Mouse (Mus musculus): ENCODE data around the gene Ciz1. TPM values are rescaled to one million over a fixed set of nuclear protein-coding genes. Genes with fewer than 3 reads are reported as not detected.
A peak's percentile ranks its signal among the peaks of the same experiment; 100 is the strongest.

Gene Ciz1
- polyA plus RNA-seq, 1 experiment from 2014 or later: 50.6 TPM

GRCm38 (mm10) chr2:32389157-32389556 is 37.0 kb downstream of the Ciz1 start:
- Histone ChIP-seq H3K27me3 (peaks cover 2% of the 10 kb centered on the region; the same call in 1 of the 2 replicates), H3K9ac (no peak overlapping the region), H3K4me2 (replicated peaks) (no peak overlapping the region), H3K27ac (no peak overlapping the region), H3K4me3 (no peak overlapping the region), H3K9me3 (no peaks in the 10 kb centered on the region), H3K36me3 (no peaks in the 10 kb centered on the region), H3K4me1 (no peaks in the 10 kb centered on the region)
- WGBS: 83% methylated on average over 2 of the region's 2 CpGs
- no peak for ATAC-seq (ENCODE audit: insufficient number of reproducible peaks, insufficient read depth, low FRiP score, low TSS enrichment)

- Histone ChIP-seq H3K4me3 (no peak overlapping the region), H3K27me3 (no peaks in the 10 kb centered on the region), H3K4me1 (no peaks in the 10 kb centered on the region), H3K9ac (no peak overlapping the region), H3K27ac (no peak overlapping the region), H3K36me3 (no peaks in the 10 kb centered on the region), H3K9me3 (no peaks in the 10 kb centered on the region), H3K4me2 (replicated peaks) (no peak overlapping the region)
- ATAC-seq (ENCODE audit: insufficient number of reproducible peaks, insufficient read depth, low FRiP score, low TSS enrichment): no peak
- WGBS: 65% methylated on average over 8 of the region's 8 CpGs
These were observed 38.7 kb downstream of the Ciz1 start for GRCm38 (mm10) chr2:32390871-32391270.

GRCm38 (mm10) chr2:32392063-32392462 is 39.9 kb downstream of the Ciz1 start:
- Histone ChIP-seq H3K4me1 (peaks cover 4% of the 10 kb centered on the region), H3K27ac (no peak overlapping the region), H3K36me3 (no peaks in the 10 kb centered on the region), H3K4me3 (no peak overlapping the region), H3K27me3 (no peaks in the 10 kb centered on the region), H3K9me3 (no peaks in the 10 kb centered on the region), H3K9ac (no peak overlapping the region), H3K4me2 (replicated peaks) (no peak overlapping the region)
- 84% methylated on average over 5 of the region's 5 CpGs for WGBS
- ATAC-seq (ENCODE audit: insufficient number of reproducible peaks, insufficient read depth, low FRiP score, low TSS enrichment): no peak

GRCm38 (mm10) chr2:32394973-32395372 is 42.8 kb downstream of the Ciz1 start:
- Histone ChIP-seq H3K4me1 (peaks cover 11% of the 10 kb centered on the region), H3K9me3 (no peaks in the 10 kb centered on the region), H3K27ac (peak overlapping the region; percentile 86), H3K4me3 (peak overlapping the region; percentile 95), H3K36me3 (peaks cover 9% of the 10 kb centered on the region), H3K9ac (peak overlapping the region; percentile 85), H3K4me2 (replicated peaks) (peak overlapping the region; percentile 74), H3K27me3 (no peaks in the 10 kb centered on the region)
- ATAC-seq (ENCODE audit: insufficient number of reproducible peaks, insufficient read depth, low FRiP score, low TSS enrichment): no peak; the same call in 1 of the 2 replicates
- WGBS: 4% methylated on average over 8 of the region's 8 CpGs

GRCm38 (mm10) chr2:32395484-32395945 is 43.4 kb downstream of the Ciz1 start, which contains the start of gene Ptges2:
Ptges2 (plus strand) TSS chr2:32395896.
- no peaks in the 10 kb centered on the region for H3K9me3 ChIP-seq
- H3K4me3 ChIP-seq: peak within 1 kb of the TSS; percentile 95
- peak within 1 kb of the TSS; percentile 85 for H3K9ac ChIP-seq
- 1% methylated on average over 31 of the region's 31 CpGs for WGBS
- peaks cover 14% of the 10 kb centered on the region for H3K36me3 ChIP-seq
- H3K4me2 ChIP-seq (replicated peaks): peak within 1 kb of the TSS; percentile 74
- peak within 1 kb of the TSS; percentile 86 for H3K27ac ChIP-seq
- H3K4me1 ChIP-seq: peaks cover 11% of the 10 kb centered on the region
- ATAC-seq (ENCODE audit: insufficient number of reproducible peaks, insufficient read depth, low FRiP score, low TSS enrichment): peak; percentile 87
- no peaks in the 10 kb centered on the region for H3K27me3 ChIP-seq

GRCm38 (mm10) chr2:32395946-32396621 is 44.0 kb downstream of the Ciz1 start:
- WGBS: under 1% methylated on average over 59 of the region's 59 CpGs
- peaks cover 19% of the 10 kb centered on the region for H3K36me3 ChIP-seq

GRCm38 (mm10) chr2:32396695-32397094 is 44.6 kb downstream of the Ciz1 start:
- peak overlapping the region; percentile 85 for H3K9ac ChIP-seq
- H3K27ac ChIP-seq: peak overlapping the region; percentile 86; the same call in 1 of the 2 replicates
- ATAC-seq (ENCODE audit: insufficient number of reproducible peaks, insufficient read depth, low FRiP score, low TSS enrichment): no peak
- no peaks in the 10 kb centered on the region for H3K27me3 ChIP-seq
- H3K9me3 ChIP-seq: no peaks in the 10 kb centered on the region
- peaks cover 26% of the 10 kb centered on the region for H3K36me3 ChIP-seq
- WGBS: under 1% methylated on average over 15 of the region's 15 CpGs
- H3K4me2 ChIP-seq (replicated peaks): peak overlapping the region; percentile 74
- H3K4me1 ChIP-seq: peaks cover 11% of the 10 kb centered on the region
- peak overlapping the region; percentile 95 for H3K4me3 ChIP-seq

More at GRCm38 (mm10) chr2:32395946-32396621, 44.0 kb downstream of the Ciz1 start:
- Histone ChIP-seq H3K4me1 (peaks cover 11% of the 10 kb centered on the region), H3K27me3 (no peaks in the 10 kb centered on the region), H3K4me3 (peak overlapping the region; percentile 95), H3K9me3 (no peaks in the 10 kb centered on the region), H3K27ac (peak overlapping the region; percentile 86), H3K4me2 (replicated peaks) (peak overlapping the region; percentile 74), H3K9ac (peak overlapping the region; percentile 85)
- peak; percentile 95 for ATAC-seq (ENCODE audit: insufficient number of reproducible peaks, insufficient read depth, low FRiP score, low TSS enrichment)

- H3K36me3 ChIP-seq: peaks cover 33% of the 10 kb centered on the region
- no peak overlapping the region for H3K4me3 ChIP-seq
- peaks cover 12% of the 10 kb centered on the region for H3K4me1 ChIP-seq
- WGBS: 15% methylated on average over 2 of the region's 2 CpGs
- no peak for ATAC-seq (ENCODE audit: insufficient number of reproducible peaks, insufficient read depth, low FRiP score, low TSS enrichment)
- H3K4me2 ChIP-seq (replicated peaks): no peak overlapping the region
- no peak overlapping the region for H3K27ac ChIP-seq
- no peaks in the 10 kb centered on the region for H3K27me3 ChIP-seq
- no peaks in the 10 kb centered on the region for H3K9me3 ChIP-seq
- H3K9ac ChIP-seq: no peak overlapping the region
These were observed 52.5 kb downstream of the Ciz1 start for GRCm38 (mm10) chr2:32404663-32405062.

GRCm38 (mm10) chr2:32407144-32407824 is 55.2 kb downstream of the Ciz1 start:
- Histone ChIP-seq H3K4me1 (peaks cover 16% of the 10 kb centered on the region), H3K27me3 (no peaks in the 10 kb centered on the region), H3K4me2 (replicated peaks) (no peak overlapping the region), H3K9ac (no peak overlapping the region), H3K27ac (peak overlapping the region; percentile 41; the same call in 1 of the 2 replicates), H3K36me3 (peaks cover 8% of the 10 kb centered on the region), H3K4me3 (no peak overlapping the region), H3K9me3 (no peaks in the 10 kb centered on the region)
- no peak for ATAC-seq (ENCODE audit: insufficient number of reproducible peaks, insufficient read depth, low FRiP score, low TSS enrichment)
- WGBS: 78% methylated on average over 7 of the region's 7 CpGs

GRCm38 (mm10) chr2:32408429-32409424 is 56.6 kb downstream of the Ciz1 start:
- H3K9ac ChIP-seq: peak overlapping the region; percentile 21
- 0 out of 2 replicates have a peak overlapping the region, but pooled peaks have one; percentile 6 for H3K4me2 ChIP-seq (replicated peaks)
- 0 out of 2 replicates have a peak, but pooled peaks have one; percentile 19 for ATAC-seq (ENCODE audit: insufficient number of reproducible peaks, insufficient read depth, low FRiP score, low TSS enrichment)
- WGBS: 30% methylated on average over 25 of the region's 25 CpGs
- H3K4me1 ChIP-seq: peaks cover 16% of the 10 kb centered on the region
- 0 out of 2 replicates have a peak, but pooled peaks cover 2% of the 10 kb centered on the region for H3K36me3 ChIP-seq
- H3K9me3 ChIP-seq: no peaks in the 10 kb centered on the region
- H3K27me3 ChIP-seq: no peaks in the 10 kb centered on the region
- peak overlapping the region; percentile 86 for H3K27ac ChIP-seq
- no peak overlapping the region for H3K4me3 ChIP-seq

GRCm38 (mm10) chr2:32411407-32411806 is 59.3 kb downstream of the Ciz1 start:
- no peaks in the 10 kb centered on the region for H3K27me3 ChIP-seq
- 85% methylated on average over 7 of the region's 7 CpGs for WGBS
- no peak overlapping the region for H3K27ac ChIP-seq
- no peak overlapping the region for H3K4me2 ChIP-seq (replicated peaks)
- peaks cover 29% of the 10 kb centered on the region for H3K36me3 ChIP-seq
- H3K9me3 ChIP-seq: no peaks in the 10 kb centered on the region
- H3K9ac ChIP-seq: no peak overlapping the region
- H3K4me3 ChIP-seq: no peak overlapping the region
- no peak for ATAC-seq (ENCODE audit: insufficient number of reproducible peaks, insufficient read depth, low FRiP score, low TSS enrichment)
- H3K4me1 ChIP-seq: peaks cover 16% of the 10 kb centered on the region
